Mouse (Mus musculus) bone marrow macrophage, adult 2 months (primary cell): ENCODE results near the gene As3mt. TPM values are rescaled to one million over a fixed set of nuclear protein-coding genes. Genes with fewer than 3 reads are reported as not detected.
"Not testable (repeated sequence)": the region's sequence is repeated elsewhere in the genome, so short reads cannot be mapped to it uniquely, and the experiment has no call there.

Source experiments
- H3K27ac ChIP-seq: 2 replicates; pipeline ENCODE4 v1.5.1; 2012; ENCODE audit warnings: low read depth, low read length; ENCODE audit not compliant: insufficient read depth
- H3K4me1 ChIP-seq: 2 replicates; pipeline ENCODE4 v1.6.1; 2012; ENCODE audit warnings: low read length; ENCODE audit not compliant: control insufficient read depth, insufficient read depth
- H3K4me3 ChIP-seq: 2 replicates; pipeline ENCODE4 v1.5.1; 2012; ENCODE audit warnings: mild to moderate bottlenecking, low read length, moderate library complexity; ENCODE audit not compliant: insufficient read depth
- CTCF ChIP-seq: IDR thresholded peaks from 2 replicates; pipeline ENCODE4 v1.5.1; 2012; ENCODE audit warnings: low read depth, mild to moderate bottlenecking, low read length, moderate library complexity
- POLR2A ChIP-seq: IDR thresholded peaks from 2 replicates; pipeline ENCODE4 v1.6.1; 2012; ENCODE audit warnings: mild to moderate bottlenecking, low read depth, low read length, borderline replicate concordance
- polyA plus RNA-seq: library from polyadenylated mRNA; stranded (reverse); fragments of >200 nt; gene quantifications from 2 replicates; pipeline ENCODE4 v1.2.4, GENCODE M21; 2012; ENCODE audit not compliant: missing spikeins, insufficient read depth, insufficient read length

Gene As3mt
- polyA plus RNA-seq, 1 experiment, result 10.7 TPM

GRCm38 (mm10) chr19:46777928-46778680, 70.8 kb downstream of the As3mt start:
- Histone ChIP-seq H3K4me1 (peaks cover 2% of the 10 kb centered on the region; the same call in 1 of the 2 replicates), H3K27ac (no peak overlapping the region), H3K4me3 (no peak overlapping the region)
- TF ChIP-seq CTCF, result no peak
- no peak for TF ChIP-seq POLR2A

- H3K27ac ChIP-seq, H3K4me3 ChIP-seq, H3K4me1 ChIP-seq: not testable (repeated sequence)
These were observed 71.9 kb downstream of the As3mt start for GRCm38 (mm10) chr19:46779130-46779529.

GRCm38 (mm10) chr19:46784038-46784437, 76.8 kb downstream of the As3mt start:
- TF ChIP-seq POLR2A, result no peak
- TF ChIP-seq CTCF, result no peak
- H3K27ac ChIP-seq, result no peak overlapping the region
- H3K4me1 ChIP-seq, result peaks cover 4% of the 10 kb centered on the region; the same call in 1 of the 2 replicates
- no peak overlapping the region for H3K4me3 ChIP-seq

- TF ChIP-seq CTCF, result no peak
- TF ChIP-seq POLR2A, result no peak
- H3K4me1 ChIP-seq, result peaks cover 4% of the 10 kb centered on the region; the same call in 1 of the 2 replicates
- H3K27ac ChIP-seq, result no peak overlapping the region
- no peak overlapping the region for H3K4me3 ChIP-seq
These were observed 77.2 kb downstream of the As3mt start for GRCm38 (mm10) chr19:46784502-46784901.

- H3K4me3 ChIP-seq, result no peak overlapping the region
- TF ChIP-seq POLR2A (no peak), CTCF (no peak)
These were observed 78.4 kb downstream of the As3mt start for GRCm38 (mm10) chr19:46785633-46786032.

GRCm38 (mm10) chr19:46789782-46790181, 82.5 kb downstream of the As3mt start:
- Histone ChIP-seq H3K4me3 (no peak overlapping the region), H3K27ac (no peak overlapping the region), H3K4me1 (peaks cover 8% of the 10 kb centered on the region)
- TF ChIP-seq POLR2A, result no peak
- no peak for TF ChIP-seq CTCF

More at GRCm38 (mm10) chr19:46785633-46786032, 78.4 kb downstream of the As3mt start:
- H3K4me1 ChIP-seq, result peaks cover 4% of the 10 kb centered on the region; the same call in 1 of the 2 replicates
- H3K27ac ChIP-seq, result no peak overlapping the region

Other genes with a start within 250 kb of the As3mt start
- gene Trim8, start 205.8 kb upstream of the As3mt start, polyA plus RNA-seq, result 66.3 and 69.0 TPM in 2 replicates
- 36.7 and 36.9 TPM in 2 replicates for gene Arl3, start 134.3 kb upstream of the As3mt start, polyA plus RNA-seq
- gene Sfxn2, start 134.1 kb upstream of the As3mt start, polyA plus RNA-seq, result 12.3 and 14.7 TPM in 2 replicates
- gene Wbp1l, start 108.4 kb upstream of the As3mt start, polyA plus RNA-seq, result 56.1 and 56.5 TPM in 2 replicates
- gene Cyp17a1, start 34.3 kb upstream of the As3mt start, polyA plus RNA-seq, result not detected in 2 replicates
- gene Borcs7, start 17.6 kb upstream of the As3mt start, polyA plus RNA-seq, result 13.7 and 15.6 TPM in 2 replicates
- gene Cnnm2, start 54.1 kb downstream of the As3mt start, polyA plus RNA-seq, result 16.0 and 16.2 TPM in 2 replicates